Mouse (Mus musculus) kidney, adult 2 months (tissue): ENCODE results near the gene Sema4f.

ENCODE experiments used
- CTCF ChIP-seq: fragments of 200-500 bp; conservative IDR thresholded peaks from 2 replicates; pipeline ENCODE4 v1.5.1; 2011; ENCODE audit warnings: low read depth, mild to moderate bottlenecking, control low read depth, low read length, moderate library complexity, mixed read lengths; ENCODE audit not compliant: insufficient read depth, insufficient read length
- POLR2A ChIP-seq: fragments of 200-500 bp; IDR thresholded peaks from one replicate; pipeline ENCODE4 v1.6.1; 2011; ENCODE audit warnings: low read depth, low read length, control low read depth

DNA sequence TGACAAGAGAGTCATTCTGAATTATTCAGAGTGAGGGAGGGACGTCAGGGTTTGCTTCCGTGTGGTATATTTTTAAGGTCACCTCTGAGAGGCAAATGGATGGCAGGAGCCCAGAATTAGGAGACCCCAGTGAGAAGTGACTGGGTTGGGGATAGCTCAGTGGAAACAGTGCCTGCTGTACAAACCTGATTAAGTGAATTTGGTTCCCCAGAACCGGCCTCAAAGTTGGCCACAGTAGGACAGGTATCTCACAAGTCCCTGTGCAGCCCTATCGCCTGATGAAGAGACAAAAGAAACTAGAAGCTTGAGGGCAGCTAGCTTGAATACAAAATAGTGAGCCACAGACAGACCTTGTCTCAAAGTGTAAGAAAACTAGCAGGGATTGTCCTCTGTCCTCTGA, 23.1 kb downstream of the Sema4f start:
- no peak for TF ChIP-seq CTCF
- TF ChIP-seq POLR2A = no peak
